Mouse (Mus musculus) urinary bladder, postnatal 36 days (tissue): Measurements from ENCODE around the gene Ncam1.

Experiments
- DNase-seq, 2 experiments: peaks; one replicate each; pipeline ENCODE4 v3.0.0; 2022; ENCODE audit warnings: low spot score in 2 of 2, mixed read lengths in 1 of 2

The Ncam1 gene

GRCm38 (mm10) chr9:49755214-49755613 lies 43.5 kb downstream of the Ncam1 start:
- DNase-seq: no peak

- no peak for DNase-seq
Observed at GRCm38 (mm10) chr9:49751466-49751865, 47.3 kb downstream of the Ncam1 start.

GRCm38 (mm10) chr9:49746176-49746575 lies 52.5 kb downstream of the Ncam1 start:
- DNase-seq: no peak

- no peak for DNase-seq
Observed at GRCm38 (mm10) chr9:49745696-49746095, 53.0 kb downstream of the Ncam1 start.

- DNase-seq: no peak
Observed at GRCm38 (mm10) chr9:49744286-49744685, 54.4 kb downstream of the Ncam1 start.

GRCm38 (mm10) chr9:49739935-49740334 lies 58.8 kb downstream of the Ncam1 start:
- no peak for DNase-seq

GRCm38 (mm10) chr9:49738546-49738945 lies 60.2 kb downstream of the Ncam1 start:
- DNase-seq: no peak

GRCm38 (mm10) chr9:49737166-49737565 lies 61.6 kb downstream of the Ncam1 start:
- no peak for DNase-seq

- no peak for DNase-seq
Observed at GRCm38 (mm10) chr9:49734348-49735007, 64.2 kb downstream of the Ncam1 start.

- no peak for DNase-seq
Observed at GRCm38 (mm10) chr9:49733726-49734125, 65.0 kb downstream of the Ncam1 start.

GRCm38 (mm10) chr9:49729479-49729878 lies 69.2 kb downstream of the Ncam1 start:
- DNase-seq: no peak

GRCm38 (mm10) chr9:49728211-49728610 lies 70.5 kb downstream of the Ncam1 start:
- DNase-seq: no peak

- no peak for DNase-seq
Observed at GRCm38 (mm10) chr9:49722765-49723164, 76.0 kb downstream of the Ncam1 start.

GRCm38 (mm10) chr9:49715121-49715520 lies 83.6 kb downstream of the Ncam1 start:
- no peak for DNase-seq

- no peak for DNase-seq
Observed at GRCm38 (mm10) chr9:49714091-49714490, 84.6 kb downstream of the Ncam1 start.

- DNase-seq: no peak
Observed at GRCm38 (mm10) chr9:49707646-49708045, 91.1 kb downstream of the Ncam1 start.

GRCm38 (mm10) chr9:49704196-49704967 lies 94.3 kb downstream of the Ncam1 start:
- DNase-seq: no peak

GRCm38 (mm10) chr9:49695371-49695770 lies 103.4 kb downstream of the Ncam1 start:
- no peak for DNase-seq

- no peak for DNase-seq
Observed at GRCm38 (mm10) chr9:49692791-49693190, 105.9 kb downstream of the Ncam1 start.

- DNase-seq: no peak
Observed at GRCm38 (mm10) chr9:49691344-49691743, 107.4 kb downstream of the Ncam1 start.

- DNase-seq: no peak
Observed at GRCm38 (mm10) chr9:49683566-49684273, 115.0 kb downstream of the Ncam1 start.

GRCm38 (mm10) chr9:49681848-49682469 lies 116.8 kb downstream of the Ncam1 start:
- DNase-seq: no peak
